Mouse (Mus musculus): Measurements from ENCODE around the gene Ubd.

DNA sequence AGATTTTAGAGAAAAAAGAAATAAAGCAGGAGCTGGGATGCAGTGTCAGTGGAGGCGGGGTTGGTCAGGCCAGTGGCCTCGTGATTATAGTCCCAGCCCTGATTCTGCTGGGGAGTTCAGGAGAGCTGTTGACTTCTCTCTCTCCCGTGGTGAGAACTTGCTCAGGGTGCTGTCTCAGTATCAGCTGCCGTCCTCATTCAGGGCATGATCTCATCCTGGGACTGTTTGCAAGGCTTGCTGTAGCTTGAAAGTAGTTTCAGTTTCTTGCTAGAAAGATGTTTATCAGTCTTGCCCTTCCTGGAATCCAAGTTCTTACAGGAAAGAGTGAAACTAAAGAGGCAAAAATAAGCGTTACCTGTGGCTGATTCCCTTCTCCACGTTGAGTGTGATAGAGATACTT is 8.2 kb upstream of the Ubd start:
- no peak for TF ChIP-seq CTCF (IDR thresholded peaks at IDR 0.05; ENCODE audit: low read depth, low read length)
- no peak for TF ChIP-seq POLR2A (IDR thresholded peaks at IDR 0.05; ENCODE audit: insufficient read depth, low read length)
- no peak for TF ChIP-seq EP300 (IDR thresholded peaks at IDR 0.05; ENCODE audit: insufficient read depth, low read depth, low read length)

Measured in ES-Bruce4 (cell line).